Mouse (Mus musculus) megakaryocyte, embryonic 14.5 days (primary cell): ENCODE data around the gene Rtn4rl1. TPM values are rescaled to one million over a fixed set of nuclear protein-coding genes. Genes with fewer than 3 reads are reported as not detected.

Experiments used
- H3K27me3 ChIP-seq: replicated peaks from 2 replicates; pipeline ENCODE3; 2012; ENCODE audit warnings: inconsistent platforms
- H3K36me3 ChIP-seq: replicated peaks from 2 replicates; pipeline ENCODE3; 2012; ENCODE audit warnings: low read length, inconsistent platforms, mixed read lengths
- H3K4me1 ChIP-seq: 2 replicates; pipeline ENCODE4 v1.6.1; 2012; ENCODE audit warnings: inconsistent platforms
- H3K4me3 ChIP-seq: replicated peaks from 2 replicates; pipeline ENCODE3; 2012; ENCODE audit warnings: moderate library complexity, mild to moderate bottlenecking, inconsistent platforms
- H3K9me3 ChIP-seq: 2 replicates; pipeline ENCODE4 v1.6.1; 2012; ENCODE audit warnings: inconsistent platforms
- FLI1 ChIP-seq: IDR thresholded peaks from 2 replicates; pipeline ENCODE4 v1.6.1; 2012; ENCODE audit warnings: low read length, inconsistent platforms, mixed read lengths
- GATA1 ChIP-seq: IDR thresholded peaks from 3 replicates; pipeline ENCODE4 v1.6.1; 2012; ENCODE audit warnings: mixed read lengths, low read length, inconsistent platforms, borderline replicate concordance
- polyA plus RNA-seq: library from polyadenylated mRNA; stranded (reverse); fragments of >175 nt; gene quantifications from 2 replicates; pipeline ENCODE4 v1.2.3, GENCODE M21; 2012; ENCODE audit warnings: low replicate concordance; ENCODE audit not compliant: insufficient read depth

Rtn4rl1 gene
- polyA plus RNA-seq, 1 experiment, result 0.29 TPM

- Histone ChIP-seq H3K36me3 (no peaks in the 10 kb centered on the region), H3K4me1 (peaks cover 52% of the 10 kb centered on the region)
- TF ChIP-seq GATA1, result no peak
- TF ChIP-seq FLI1, result no peak
Measured at GRCm38 (mm10) chr11:75210755-75211154, 17.2 kb downstream of the Rtn4rl1 start.

GRCm38 (mm10) chr11:75212031-75212667, 18.6 kb downstream of the Rtn4rl1 start:
- Histone ChIP-seq H3K27me3 (peaks cover 41% of the 10 kb centered on the region), H3K4me1 (peaks cover 45% of the 10 kb centered on the region), H3K9me3 (0 out of 2 replicates have a peak, but pooled peaks cover 3% of the 10 kb centered on the region), H3K36me3 (no peaks in the 10 kb centered on the region), H3K4me3 (peak overlapping the region; percentile 56)
- TF ChIP-seq FLI1 (no peak), GATA1 (no peak)

More at GRCm38 (mm10) chr11:75210755-75211154, 17.2 kb downstream of the Rtn4rl1 start:
- H3K4me3 ChIP-seq, result no peak overlapping the region
- peaks cover 29% of the 10 kb centered on the region for H3K27me3 ChIP-seq
- H3K9me3 ChIP-seq, result 0 out of 2 replicates have a peak, but pooled peaks cover 3% of the 10 kb centered on the region

GRCm38 (mm10) chr11:75212876-75213275, 19.3 kb downstream of the Rtn4rl1 start:
- Histone ChIP-seq H3K27me3 (peaks cover 44% of the 10 kb centered on the region), H3K4me3 (no peak overlapping the region), H3K4me1 (peaks cover 45% of the 10 kb centered on the region), H3K36me3 (no peaks in the 10 kb centered on the region), H3K9me3 (0 out of 2 replicates have a peak, but pooled peaks cover 3% of the 10 kb centered on the region)
- no peak for TF ChIP-seq FLI1

- Histone ChIP-seq H3K4me1 (peaks cover 45% of the 10 kb centered on the region), H3K36me3 (no peaks in the 10 kb centered on the region), H3K9me3 (0 out of 2 replicates have a peak, but pooled peaks cover 3% of the 10 kb centered on the region), H3K27me3 (peaks cover 45% of the 10 kb centered on the region), H3K4me3 (no peak overlapping the region)
- TF ChIP-seq FLI1 (no peak), GATA1 (no peak)
Measured at GRCm38 (mm10) chr11:75213372-75214080, 19.9 kb downstream of the Rtn4rl1 start.

GRCm38 (mm10) chr11:75214081-75214950, 20.7 kb downstream of the Rtn4rl1 start:
- H3K36me3 ChIP-seq, result no peaks in the 10 kb centered on the region
- H3K4me3 ChIP-seq, result no peak overlapping the region
- H3K27me3 ChIP-seq, result peaks cover 45% of the 10 kb centered on the region
- H3K4me1 ChIP-seq, result peaks cover 39% of the 10 kb centered on the region
- H3K9me3 ChIP-seq, result 0 out of 2 replicates have a peak, but pooled peaks cover 3% of the 10 kb centered on the region
- TF ChIP-seq GATA1, result no peak
- TF ChIP-seq FLI1, result no peak

GRCm38 (mm10) chr11:75220115-75220514, 26.5 kb downstream of the Rtn4rl1 start:
- Histone ChIP-seq H3K9me3 (peaks cover 13% of the 10 kb centered on the region), H3K4me1 (peaks cover 11% of the 10 kb centered on the region), H3K4me3 (no peak overlapping the region), H3K27me3 (peaks cover 44% of the 10 kb centered on the region), H3K36me3 (no peaks in the 10 kb centered on the region)
- TF ChIP-seq GATA1 (no peak), FLI1 (no peak)

GRCm38 (mm10) chr11:75220517-75221145, 27.0 kb downstream of the Rtn4rl1 start:
- Histone ChIP-seq H3K27me3 (peaks cover 45% of the 10 kb centered on the region), H3K4me3 (no peak overlapping the region), H3K9me3 (peaks cover 16% of the 10 kb centered on the region), H3K36me3 (no peaks in the 10 kb centered on the region), H3K4me1 (peaks cover 11% of the 10 kb centered on the region)
- TF ChIP-seq GATA1 (no peak), FLI1 (no peak)

- Histone ChIP-seq H3K9me3 (peaks cover 21% of the 10 kb centered on the region), H3K4me3 (no peak overlapping the region), H3K27me3 (peaks cover 57% of the 10 kb centered on the region), H3K36me3 (no peaks in the 10 kb centered on the region), H3K4me1 (peaks cover 15% of the 10 kb centered on the region)
- TF ChIP-seq GATA1 (no peak), FLI1 (no peak)
Measured at GRCm38 (mm10) chr11:75224062-75224461, 30.5 kb downstream of the Rtn4rl1 start.

- H3K4me3 ChIP-seq, result no peak overlapping the region
- H3K36me3 ChIP-seq, result no peaks in the 10 kb centered on the region
- peaks cover 59% of the 10 kb centered on the region for H3K27me3 ChIP-seq
- peaks cover 15% of the 10 kb centered on the region for H3K4me1 ChIP-seq
- H3K9me3 ChIP-seq, result peaks cover 21% of the 10 kb centered on the region
- TF ChIP-seq FLI1 (no peak), GATA1 (no peak)
Measured at GRCm38 (mm10) chr11:75224835-75225234, 31.3 kb downstream of the Rtn4rl1 start.
